ENCODE assay signal across 19 mouse cellular contexts in genomic region chr14:46742674-46743073, GRCm38 (mm10). TPM values are rescaled to one million over a fixed set of nuclear protein-coding genes. Genes with fewer than 3 reads are reported as not detected.
"Had no signal": no experiment of that assay in that cellular context is flagged by ENCODE, and none has a peak within 500 bp of the region (broad histone marks: within the 10 kb centered on the region; RNA-seq: fewer than 3 reads in every experiment).

No protein-coding gene starts in this region.

- H3K9me3 ChIP-seq: liver, embryonic 13.5 days; midbrain, embryonic 10.5 days; midbrain, embryonic 13.5 days had no signal

- H3K9ac ChIP-seq: liver, embryonic 13.5 days; midbrain, embryonic 13.5 days; neural tube, embryonic 13.5 days had no signal

- H3K36me3 ChIP-seq: liver, embryonic 13.5 days; midbrain, embryonic 10.5 days; midbrain, embryonic 13.5 days; neural tube, embryonic 13.5 days had no signal

- H3K27ac ChIP-seq: kidney, postnatal 0 days; left cerebral cortex, adult 2 months; liver, embryonic 13.5 days; midbrain, embryonic 10.5 days; midbrain, embryonic 13.5 days; neural tube, embryonic 13.5 days had no signal

- H3K27me3 ChIP-seq: liver, embryonic 13.5 days; midbrain, embryonic 13.5 days; neural tube, embryonic 13.5 days had no signal

- ATAC-seq: midbrain, embryonic 13.5 days; midbrain, embryonic 16.5 days had no signal

- DNase-seq: kidney, postnatal 36 days; layer of hippocampus, postnatal 36 days; liver, embryonic 13.5 days; lung, adult 2 months; lung, postnatal 14 days; lung, postnatal 4 days; retina, postnatal 1 day; right cerebral cortex, postnatal 25 days; spleen, adult 18-20 months; thymus, postnatal 25 days had no signal

- H3K4me1 ChIP-seq: liver, embryonic 13.5 days; megakaryocyte, embryonic 14.5 days; midbrain, embryonic 10.5 days; midbrain, embryonic 13.5 days; neural tube, embryonic 13.5 days had no signal

- H3K4me3 ChIP-seq: left cerebral cortex, adult 2 months; liver, embryonic 13.5 days; megakaryocyte, embryonic 14.5 days; midbrain, embryonic 10.5 days; midbrain, embryonic 13.5 days; myocyte; neural tube, embryonic 13.5 days had no signal

- H3K4me2 ChIP-seq: liver, embryonic 13.5 days; midbrain, embryonic 13.5 days; neural tube, embryonic 13.5 days had no signal

RNA-seq across cellular contexts. Expression of gene Cdkn3, which starts 17.7 kb away (rescaled TPM):
- total RNA-seq: layer of hippocampus, postnatal 36 days; liver, adult 2 months had no signal
